Mouse (Mus musculus) stomach, embryonic 14.5 days (tissue): Measurements from ENCODE around the gene Wfdc5. TPM values are rescaled to one million over a fixed set of nuclear protein-coding genes. Genes with fewer than 3 reads are reported as not detected.

Experiments used
- ATAC-seq: fragments of 200-750 bp; cut with Nextera tagmentation; 2 replicates; pipeline ENCODE4 v1.8.0; 2017; ENCODE audit warnings: low read depth, moderate TSS enrichment; ENCODE audit not compliant: insufficient number of reproducible peaks, insufficient read depth, low FRiP score
- H3K27ac ChIP-seq: fragments of 300-500 bp; sonication (generic); 2 replicates; pipeline ENCODE4 v1.5.1; 2014; ENCODE audit warnings: mild to moderate bottlenecking, low read length, moderate library complexity, mixed read lengths
- H3K27me3 ChIP-seq: fragments of 300-500 bp; sonication (generic); 2 replicates; pipeline ENCODE4 v1.6.1; 2014; ENCODE audit warnings: low read length, control low read depth, mixed read lengths; ENCODE audit not compliant: control insufficient read depth, insufficient read depth
- H3K36me3 ChIP-seq: fragments of 300-500 bp; sonication (generic); 2 replicates; pipeline ENCODE4 v1.6.1; 2014; ENCODE audit warnings: mild to moderate bottlenecking, control low read depth, low read length, moderate library complexity, mixed read lengths; ENCODE audit not compliant: control insufficient read depth, insufficient read depth
- H3K4me1 ChIP-seq: fragments of 300-500 bp; sonication (generic); 2 replicates; pipeline ENCODE4 v1.6.1; 2014; ENCODE audit warnings: low read length, control low read depth, mixed read lengths; ENCODE audit not compliant: control insufficient read depth, insufficient read depth
- H3K4me2 ChIP-seq: fragments of 300-500 bp; sonication (generic); replicated peaks from 2 replicates; pipeline ENCODE4 v1.6.1; 2014; ENCODE audit warnings: low read depth, low read length, control low read depth
- H3K4me3 ChIP-seq: fragments of 300-500 bp; sonication (generic); 2 replicates; pipeline ENCODE4 v1.5.1; 2014; ENCODE audit warnings: low read depth, low read length, control low read depth
- H3K9ac ChIP-seq: fragments of 300-500 bp; sonication (generic); replicated peaks from 2 replicates; pipeline ENCODE4 v1.6.1; 2014; ENCODE audit warnings: low read depth, mild to moderate bottlenecking, control low read depth, low read length, moderate library complexity, mixed read lengths
- H3K9me3 ChIP-seq: fragments of 300-500 bp; sonication (generic); 2 replicates; pipeline ENCODE4 v1.6.1; 2016; ENCODE audit warnings: low read depth, low read length, control low read depth; ENCODE audit not compliant: control insufficient read depth
- WGBS: fragments of 180-500 bp; shearing (Covaris S2); extraction: QIAGEN DNeasy Blood & Tissue Kit; methylation state at CpG from one replicate; pipeline ENCODE4 v1.1.7; 2014; 5-methylcytosine and 5-hydroxymethylcytosine counted together
- polyA plus RNA-seq: library from polyadenylated mRNA; unstranded; fragments of >200 nt; fragmentation: Nextera tagmentation; extraction: Ambion mirVana; gene quantifications from 2 replicates; pipeline ENCODE4 v1.2.1, GENCODE M21; 2014

Wfdc5 gene
- polyA plus RNA-seq, 1 experiment from 2014 or later, result not detected

GRCm38 (mm10) chr2:164199626-164200327 is 17.2 kb upstream of the Wfdc5 start, which contains the start of gene Wfdc15a:
Wfdc15a (minus strand) TSS chr2:164200130.
- WGBS, result 83% methylated on average over 20 of the region's 20 CpGs
- H3K27ac ChIP-seq, result no peak within 1 kb of the TSS
- no peaks in the 10 kb centered on the region for H3K27me3 ChIP-seq
- H3K4me2 ChIP-seq, result no peak within 1 kb of the TSS
- H3K36me3 ChIP-seq, result no peaks in the 10 kb centered on the region
- no peaks in the 10 kb centered on the region for H3K9me3 ChIP-seq
- H3K4me1 ChIP-seq, result no peaks in the 10 kb centered on the region
- H3K4me3 ChIP-seq, result no peak within 1 kb of the TSS
- H3K9ac ChIP-seq, result no peak within 1 kb of the TSS
- no peak for ATAC-seq

GRCm38 (mm10) chr2:164196700-164196990 is 14.1 kb upstream of the Wfdc5 start:
- no peaks in the 10 kb centered on the region for H3K9me3 ChIP-seq
- no peak overlapping the region for H3K4me3 ChIP-seq
- H3K36me3 ChIP-seq, result no peaks in the 10 kb centered on the region
- H3K4me1 ChIP-seq, result no peaks in the 10 kb centered on the region
- no peak overlapping the region for H3K27ac ChIP-seq
- ATAC-seq, result no peak
- H3K27me3 ChIP-seq, result no peaks in the 10 kb centered on the region
- 75% methylated on average over 5 of the region's 5 CpGs for WGBS
- H3K4me2 ChIP-seq, result no peak overlapping the region
- no peak overlapping the region for H3K9ac ChIP-seq

GRCm38 (mm10) chr2:164195971-164196699 is 13.6 kb upstream of the Wfdc5 start:
- no peak for ATAC-seq
- no peak overlapping the region for H3K4me3 ChIP-seq
- H3K4me2 ChIP-seq, result no peak overlapping the region
- H3K27ac ChIP-seq, result no peak overlapping the region
- no peaks in the 10 kb centered on the region for H3K36me3 ChIP-seq
- no peaks in the 10 kb centered on the region for H3K27me3 ChIP-seq
- no peaks in the 10 kb centered on the region for H3K9me3 ChIP-seq
- WGBS, result 81% methylated on average over 5 of the region's 5 CpGs
- H3K4me1 ChIP-seq, result no peaks in the 10 kb centered on the region
- H3K9ac ChIP-seq, result no peak overlapping the region

GRCm38 (mm10) chr2:164194959-164195630 is 12.6 kb upstream of the Wfdc5 start:
- H3K9ac ChIP-seq, result no peak overlapping the region
- H3K9me3 ChIP-seq, result no peaks in the 10 kb centered on the region
- H3K27ac ChIP-seq, result no peak overlapping the region
- H3K27me3 ChIP-seq, result no peaks in the 10 kb centered on the region
- no peak overlapping the region for H3K4me2 ChIP-seq
- H3K36me3 ChIP-seq, result no peaks in the 10 kb centered on the region
- WGBS, result 75% methylated on average over 5 of the region's 5 CpGs
- no peak overlapping the region for H3K4me3 ChIP-seq
- ATAC-seq, result no peak
- H3K4me1 ChIP-seq, result no peaks in the 10 kb centered on the region

- no peak overlapping the region for H3K9ac ChIP-seq
- no peaks in the 10 kb centered on the region for H3K4me1 ChIP-seq
- H3K36me3 ChIP-seq, result no peaks in the 10 kb centered on the region
- H3K9me3 ChIP-seq, result no peaks in the 10 kb centered on the region
- ATAC-seq, result no peak
- no peaks in the 10 kb centered on the region for H3K27me3 ChIP-seq
- no peak overlapping the region for H3K27ac ChIP-seq
- H3K4me3 ChIP-seq, result no peak overlapping the region
- H3K4me2 ChIP-seq, result no peak overlapping the region
Measured at GRCm38 (mm10) chr2:164192279-164192678, 9.7 kb upstream of the Wfdc5 start.

- H3K4me2 ChIP-seq, result no peak within 1 kb of the TSS
- H3K4me1 ChIP-seq, result no peaks in the 10 kb centered on the region
- no peaks in the 10 kb centered on the region for H3K9me3 ChIP-seq
- no peak within 1 kb of the TSS for H3K9ac ChIP-seq
- H3K36me3 ChIP-seq, result no peaks in the 10 kb centered on the region
- no peak for ATAC-seq
- no peak within 1 kb of the TSS for H3K27ac ChIP-seq
- H3K27me3 ChIP-seq, result no peaks in the 10 kb centered on the region
- no peak within 1 kb of the TSS for H3K4me3 ChIP-seq
- 82% methylated on average over 6 of the region's 6 CpGs for WGBS
Measured at GRCm38 (mm10) chr2:164190576-164190975, 8.0 kb upstream of the Wfdc5 start, which contains the start of gene Wfdc12. Wfdc12 (minus strand) TSS chr2:164190608.

- ATAC-seq, result 0 out of 2 replicates have a peak, but pooled peaks have one; percentile 33
- 32% methylated on average over 5 of the region's 5 CpGs for WGBS
Measured at GRCm38 (mm10) chr2:164188722-164189121, 6.2 kb upstream of the Wfdc5 start.

GRCm38 (mm10) chr2:164184145-164184719 is 1.7 kb upstream of the Wfdc5 start:
- Histone ChIP-seq H3K9me3 (no peaks in the 10 kb centered on the region), H3K27me3 (no peaks in the 10 kb centered on the region), H3K4me1 (no peaks in the 10 kb centered on the region), H3K27ac (no peak overlapping the region), H3K36me3 (no peaks in the 10 kb centered on the region), H3K4me2 (no peak overlapping the region), H3K4me3 (no peak overlapping the region), H3K9ac (no peak overlapping the region)
- no peak for ATAC-seq
- 38% methylated on average over 9 of the region's 9 CpGs for WGBS

More at GRCm38 (mm10) chr2:164188722-164189121, 6.2 kb upstream of the Wfdc5 start:
- H3K36me3 ChIP-seq, result no peaks in the 10 kb centered on the region
- no peak overlapping the region for H3K27ac ChIP-seq
- no peaks in the 10 kb centered on the region for H3K27me3 ChIP-seq
- no peaks in the 10 kb centered on the region for H3K4me1 ChIP-seq
- H3K4me2 ChIP-seq, result no peak overlapping the region
- no peak overlapping the region for H3K9ac ChIP-seq
- no peaks in the 10 kb centered on the region for H3K9me3 ChIP-seq
- no peak overlapping the region for H3K4me3 ChIP-seq
